Mouse (Mus musculus) retina, postnatal 7 days (tissue): ENCODE data around the gene Fignl2.

Experiments used
- DNase-seq: peaks from one replicate; pipeline ENCODE4 v3.0.0-alpha.2; 2012; ENCODE audit warnings: low read depth, low spot score

Fignl2 gene

DNA sequence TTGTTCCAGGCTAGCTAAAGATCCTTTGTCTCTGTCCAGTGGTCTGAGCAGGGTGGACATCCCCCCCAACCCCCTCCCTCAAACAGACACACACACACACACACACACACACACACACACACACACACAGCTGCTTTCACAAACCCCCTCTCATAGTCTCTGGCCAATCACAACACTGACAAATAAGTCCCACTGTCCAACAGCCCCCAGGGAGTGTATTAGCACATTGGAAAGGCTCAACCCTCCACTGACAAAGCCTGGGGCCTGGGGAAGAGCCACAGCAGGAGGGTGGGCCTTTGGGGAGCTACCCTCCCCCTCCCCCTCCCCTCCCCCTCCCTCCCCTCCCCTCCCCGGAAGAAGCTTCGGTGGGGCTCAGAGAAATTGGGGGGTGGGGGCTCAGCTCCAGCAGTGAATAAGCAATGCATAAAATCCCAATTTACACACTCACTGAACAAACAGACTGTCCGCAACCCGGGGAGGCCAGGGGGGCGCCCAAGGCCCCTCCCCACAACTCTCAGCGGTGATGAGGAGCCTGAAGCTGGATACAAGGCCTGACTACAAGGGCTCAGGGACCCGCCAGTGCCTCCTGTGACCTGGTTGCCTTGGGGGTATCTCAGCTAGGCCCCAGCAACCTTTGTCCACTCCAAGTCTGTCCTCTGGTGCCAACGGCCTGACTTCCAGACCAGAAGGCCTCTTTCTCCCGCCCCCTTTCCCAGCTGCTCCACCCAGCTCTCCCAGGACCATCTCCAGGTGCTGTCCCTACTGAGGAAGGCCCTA, 11.3 kb downstream of the Fignl2 start:
- no peak for DNase-seq

DNA sequence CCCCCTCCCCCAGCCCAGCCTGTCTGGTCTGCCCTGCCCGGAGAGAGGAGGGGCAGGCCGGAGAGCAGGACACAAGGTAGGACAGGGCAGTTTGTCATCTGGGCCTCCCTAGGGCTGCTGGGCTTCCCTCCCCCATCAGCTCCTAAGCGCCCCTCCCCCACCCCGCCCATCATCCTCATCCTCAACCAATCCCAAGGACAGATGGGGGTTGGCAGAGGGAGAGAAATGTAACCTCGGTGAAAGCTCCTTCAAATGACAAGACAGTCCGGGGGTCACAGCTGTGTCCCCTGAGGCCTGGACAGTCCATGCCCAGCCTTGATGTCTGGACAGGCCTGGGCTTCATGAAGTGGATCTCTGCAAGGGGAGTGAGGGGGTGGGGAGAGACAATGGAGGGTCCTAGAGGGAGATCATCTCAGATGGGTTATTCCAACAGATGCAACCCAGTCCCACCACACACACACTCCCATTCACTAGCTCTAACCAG, 12.0 kb downstream of the Fignl2 start:
- no peak for DNase-seq

DNA sequence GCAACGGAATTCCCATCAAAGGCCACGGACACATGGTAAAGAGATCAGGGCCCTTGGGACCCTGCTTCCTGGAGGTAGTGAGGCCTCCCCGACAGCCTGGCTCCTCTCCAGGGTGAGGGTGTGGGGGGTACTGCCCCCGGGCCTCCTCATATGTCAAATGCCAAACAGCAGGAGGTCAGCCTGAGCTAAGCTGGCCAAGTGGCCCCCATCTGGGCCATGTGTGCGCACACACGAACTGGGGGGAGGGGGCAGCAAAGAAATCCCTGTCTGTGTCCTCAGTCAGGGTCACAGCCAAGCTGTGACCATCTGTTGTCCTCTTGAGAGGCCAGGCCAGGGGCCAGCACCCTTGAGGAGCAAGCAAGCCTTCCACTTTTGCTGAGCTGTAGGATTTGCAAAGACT, 13.3 kb downstream of the Fignl2 start:
- DNase-seq: peak; percentile 76

DNA sequence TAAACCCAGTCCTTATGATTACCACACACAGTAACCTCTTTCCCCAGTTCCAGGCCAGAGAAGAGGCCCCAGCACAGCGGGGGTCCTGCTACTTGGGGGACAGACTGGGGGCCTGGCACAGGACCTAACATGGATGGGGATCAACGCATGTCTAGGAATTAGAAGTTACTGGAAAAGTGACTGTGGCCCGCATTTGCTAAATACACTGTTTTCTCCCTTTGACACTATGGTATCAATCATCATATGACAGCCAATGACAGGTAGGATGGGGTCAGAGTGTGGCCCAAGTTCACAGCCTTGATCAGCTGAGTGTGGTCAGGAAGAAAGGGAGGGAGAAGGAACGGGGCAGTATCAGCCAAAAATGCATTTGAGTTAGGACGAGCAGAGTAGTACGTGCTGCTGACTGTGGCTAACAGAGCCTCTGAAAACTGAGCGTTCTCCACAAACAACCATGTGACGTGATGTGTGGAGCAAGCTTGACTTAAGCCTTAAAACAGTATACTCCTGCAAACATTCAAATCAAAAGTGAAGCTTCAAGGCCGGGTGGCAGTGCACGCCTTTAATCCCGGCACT, 18.0 kb downstream of the Fignl2 start:
- no peak for DNase-seq

DNA sequence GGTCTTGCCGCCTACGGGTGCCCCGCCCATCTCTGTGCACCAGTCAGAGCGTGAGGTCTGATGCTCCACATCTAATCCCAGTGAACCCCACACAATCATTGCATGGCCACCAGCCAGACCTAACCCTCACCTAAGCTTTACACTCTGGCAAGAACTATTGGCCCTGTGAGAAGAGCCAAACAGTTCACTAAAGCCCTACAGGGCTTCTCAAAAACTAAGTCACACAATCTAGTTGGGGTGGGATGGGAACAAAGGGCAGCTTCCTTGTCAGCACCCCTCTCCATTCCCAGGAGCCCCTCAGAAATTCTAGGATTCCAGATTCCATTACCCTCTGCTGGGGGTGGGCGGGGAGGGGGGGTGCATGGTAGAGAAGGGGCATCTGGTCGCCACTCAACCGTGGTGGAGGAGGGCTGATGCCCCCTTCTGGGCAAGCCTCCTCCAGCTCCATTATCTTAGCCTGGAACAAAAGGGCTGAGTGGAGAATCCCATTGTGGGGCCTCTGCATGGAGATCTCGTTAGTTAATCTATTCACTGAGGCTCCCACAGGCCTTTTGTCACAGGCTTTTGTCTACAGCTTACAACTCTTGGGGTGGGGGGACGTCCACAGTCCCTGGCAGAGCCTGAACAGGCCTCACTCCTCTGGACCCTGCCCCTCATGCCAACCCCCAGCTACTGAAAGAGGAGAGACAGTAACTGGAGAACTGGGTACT, 18.6 kb downstream of the Fignl2 start:
- no peak for DNase-seq

DNA sequence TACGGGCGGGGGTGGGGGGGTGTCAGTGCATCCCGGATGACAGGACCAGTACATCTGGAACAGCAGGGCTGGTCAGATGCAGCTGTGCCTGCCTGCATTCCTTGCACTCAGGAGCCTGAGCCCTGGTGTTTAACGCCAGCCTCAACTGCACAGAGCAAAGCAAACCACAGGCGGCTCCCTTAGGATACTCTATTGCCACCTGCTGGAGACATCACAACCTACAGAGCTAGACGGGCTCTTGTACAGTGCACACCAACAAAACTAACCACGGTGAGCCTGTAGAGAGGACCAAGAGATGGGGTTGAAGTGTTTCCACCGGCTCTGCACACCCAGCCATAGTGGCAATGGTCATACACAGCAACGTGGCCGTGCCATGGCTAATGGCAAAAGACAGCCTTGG, 22.1 kb downstream of the Fignl2 start:
- DNase-seq: no peak

DNA sequence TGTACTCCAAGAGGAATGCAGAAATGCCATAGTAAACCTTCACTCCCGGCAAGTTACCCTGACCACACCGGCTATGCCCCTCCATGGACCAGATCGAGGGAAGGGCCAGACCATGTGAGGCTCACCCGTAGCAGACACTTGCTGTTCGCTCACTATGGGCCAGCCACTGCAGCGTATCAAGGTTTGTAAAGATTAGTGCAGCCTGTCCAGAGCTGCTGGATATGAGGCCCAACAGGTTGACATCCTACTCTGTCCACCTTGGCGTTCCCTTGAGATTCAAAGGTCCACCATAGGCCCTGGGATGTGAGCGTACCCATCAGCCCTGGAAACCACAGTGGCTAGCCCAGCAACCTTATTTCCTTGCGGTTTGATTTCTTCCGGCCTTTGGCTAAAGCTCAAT, 23.8 kb downstream of the Fignl2 start:
- no peak for DNase-seq

DNA sequence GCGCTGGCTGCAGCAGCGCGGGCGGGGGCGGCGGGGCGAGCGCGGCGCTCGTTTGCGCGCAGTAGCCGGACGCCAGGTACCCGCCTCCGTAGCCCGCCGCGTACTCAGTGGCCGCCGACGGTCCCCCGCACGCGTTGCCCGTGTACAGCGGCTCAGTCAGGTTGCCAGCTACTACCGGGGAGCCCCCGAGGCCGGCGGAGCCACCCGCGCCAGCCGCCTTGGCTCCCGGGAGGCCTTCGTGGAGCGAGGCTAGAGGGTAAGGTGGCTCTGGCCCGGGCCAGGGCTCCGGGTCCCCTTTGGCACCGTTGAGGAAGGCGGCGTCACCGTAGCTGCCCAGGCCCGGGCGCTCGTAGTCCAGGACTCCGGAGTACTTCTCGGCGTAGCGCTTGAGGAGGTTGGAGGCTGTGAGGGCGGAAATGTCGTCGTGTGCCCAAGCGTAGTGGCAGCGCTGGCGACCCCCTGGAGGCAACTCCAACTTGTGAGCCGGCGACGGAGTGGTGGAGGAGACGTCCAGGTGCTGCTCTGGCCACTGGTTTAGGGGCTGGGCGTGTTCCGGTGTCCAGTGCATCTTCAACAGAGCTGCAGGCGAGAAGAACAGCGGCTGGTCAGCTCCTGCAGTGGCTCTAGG, 24.4 kb downstream of the Fignl2 start:
- DNase-seq: no peak

DNA sequence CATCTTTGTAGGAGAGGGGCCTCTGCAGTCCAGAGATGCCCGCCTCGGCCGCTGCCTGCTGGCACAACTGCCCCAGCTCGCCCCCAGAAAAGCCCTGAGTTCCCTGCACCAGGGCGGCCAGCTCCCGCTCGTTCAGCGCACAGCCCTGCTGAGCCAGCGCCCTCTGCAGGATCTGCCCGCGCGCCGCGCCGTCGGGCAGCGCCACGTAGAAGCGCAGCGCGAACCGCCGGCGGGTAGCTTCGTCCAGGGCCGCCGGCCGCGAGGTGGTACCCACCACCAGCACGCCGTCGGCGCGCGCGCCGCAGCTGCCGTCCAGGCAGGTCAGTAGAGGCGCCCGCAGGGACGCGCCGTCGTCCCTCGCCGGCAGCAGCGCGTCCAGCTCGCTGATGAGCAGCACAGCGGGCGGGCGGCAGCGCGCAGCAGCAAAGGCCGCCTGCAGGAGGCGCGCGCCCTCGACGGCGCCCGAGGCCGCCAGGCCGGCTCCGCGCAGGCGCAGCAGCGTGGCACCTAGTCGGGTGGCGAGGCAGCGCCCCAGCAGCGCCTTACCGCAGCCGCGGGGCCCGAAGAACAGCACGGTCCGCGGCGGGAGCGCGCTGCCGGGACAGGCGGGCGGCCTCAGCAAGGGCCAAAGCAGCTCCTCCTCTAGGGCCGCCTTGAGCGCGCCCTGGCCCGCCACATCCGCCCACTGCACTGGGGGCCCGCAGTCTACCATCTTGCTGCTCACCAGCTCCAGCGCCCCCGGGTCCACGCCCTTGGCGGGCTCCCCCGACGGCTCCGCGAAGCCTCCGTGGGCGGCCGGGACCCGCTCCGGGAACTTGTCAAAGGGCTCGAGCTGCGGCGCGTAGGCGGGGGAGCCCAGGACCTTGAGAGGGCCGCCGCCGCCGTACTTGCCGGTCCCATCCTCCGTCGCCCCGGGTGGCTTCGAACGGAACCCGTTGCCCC, 25.5 kb downstream of the Fignl2 start:
- no peak for DNase-seq

DNA sequence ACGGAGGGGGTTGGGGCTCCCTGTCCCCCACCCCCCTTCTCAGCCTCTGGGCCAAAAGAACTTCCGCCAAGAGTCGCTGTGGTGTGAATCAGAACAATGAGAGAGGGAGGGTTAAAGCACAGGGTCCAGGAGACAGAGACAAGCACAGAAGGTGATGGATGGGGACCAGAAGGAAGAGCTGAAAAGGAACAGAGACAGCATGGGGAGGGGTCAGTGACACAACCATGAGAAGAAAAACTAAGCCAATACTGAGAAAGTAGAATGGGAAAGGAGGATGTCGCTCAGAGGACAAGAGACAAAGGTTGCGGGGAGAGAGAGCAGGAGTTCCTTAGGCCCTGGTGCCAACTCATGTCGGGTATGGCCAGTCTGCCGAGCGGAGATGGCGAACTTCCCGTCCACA, 26.5 kb downstream of the Fignl2 start:
- no peak for DNase-seq

DNA sequence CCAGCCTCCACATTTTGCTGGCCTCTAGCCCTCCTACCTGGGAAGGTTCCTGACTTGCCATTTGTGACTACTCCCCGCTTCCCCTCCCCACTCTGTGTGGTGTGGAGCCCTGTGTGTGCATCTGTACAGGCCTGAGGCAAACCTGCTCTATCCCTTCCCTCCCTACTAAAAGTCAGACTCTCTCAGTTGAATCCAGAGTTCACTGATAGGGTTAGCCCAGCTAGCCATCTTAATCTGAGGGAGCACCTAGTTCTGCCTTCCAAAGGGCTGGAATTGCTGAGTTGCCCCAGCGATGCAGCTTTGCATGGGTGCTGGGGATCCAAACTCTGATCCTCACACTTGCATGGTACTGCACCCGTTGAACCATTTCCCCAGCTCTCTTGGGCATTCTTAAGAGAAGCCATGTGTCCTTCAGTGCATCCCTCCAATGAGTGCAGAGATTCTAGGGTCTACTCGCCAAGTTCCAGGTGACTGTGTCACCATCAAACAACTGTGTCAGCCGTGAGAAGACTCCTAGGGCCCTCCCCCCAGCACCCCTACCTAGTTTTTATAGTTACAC, 29.9 kb downstream of the Fignl2 start:
- DNase-seq: no peak

DNA sequence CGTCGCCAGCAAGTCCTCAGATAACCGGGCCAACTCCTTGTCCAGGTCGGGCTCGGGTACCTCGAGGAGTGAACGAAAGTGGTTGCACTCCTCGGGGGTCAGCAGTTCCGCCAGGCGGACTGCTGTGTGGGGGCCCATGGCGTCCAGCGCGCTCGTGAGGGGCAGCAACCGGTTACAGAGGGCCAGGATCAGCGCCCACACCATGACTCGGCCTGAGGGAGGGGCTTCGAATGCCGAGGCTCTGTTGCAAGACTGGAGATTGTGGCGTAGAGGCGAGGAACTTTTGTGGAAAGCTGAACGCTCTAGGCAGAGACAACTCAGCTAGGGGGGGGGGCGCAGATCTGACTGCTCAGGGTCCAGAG, 31.2 kb downstream of the Fignl2 start, which contains the start of gene Gm47841:
TSS of gene Gm47841 (minus strand) at position 204 of the 362 bp plus-strand sequence.
- no peak for DNase-seq

DNA sequence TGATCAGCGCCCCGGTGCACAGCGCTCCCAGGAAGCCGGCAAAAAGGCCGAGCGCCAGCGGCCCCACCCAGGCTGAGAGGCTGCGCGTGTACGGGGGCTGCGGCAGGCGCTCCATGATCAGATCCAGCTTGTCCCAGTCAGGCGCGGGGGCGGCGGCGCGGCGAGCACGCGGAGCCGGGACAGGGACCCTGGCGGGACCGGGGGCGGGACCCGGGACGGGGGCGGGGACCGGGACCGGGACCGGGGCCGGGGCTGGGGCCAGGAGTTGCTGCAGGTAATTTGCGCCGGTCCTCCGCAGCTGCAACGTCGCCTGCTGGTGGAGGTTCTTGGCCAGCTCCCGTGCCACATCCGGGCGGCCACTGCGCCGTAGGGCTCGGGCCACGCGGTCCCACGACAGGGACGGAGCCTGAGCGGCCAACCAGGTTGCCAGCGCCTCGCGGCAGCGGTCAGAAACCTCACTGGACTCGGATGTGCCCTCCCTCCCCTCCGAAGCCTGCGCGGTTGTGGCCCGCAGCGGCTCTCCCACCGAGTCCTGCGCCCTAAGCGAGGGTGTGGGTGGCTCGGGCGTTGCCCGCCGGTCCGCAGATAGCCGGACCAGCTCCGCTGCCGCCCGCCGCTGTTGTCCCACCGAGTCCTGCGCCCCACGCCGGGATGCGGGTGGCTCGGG, 31.7 kb downstream of the Fignl2 start:
- no peak for DNase-seq

DNA sequence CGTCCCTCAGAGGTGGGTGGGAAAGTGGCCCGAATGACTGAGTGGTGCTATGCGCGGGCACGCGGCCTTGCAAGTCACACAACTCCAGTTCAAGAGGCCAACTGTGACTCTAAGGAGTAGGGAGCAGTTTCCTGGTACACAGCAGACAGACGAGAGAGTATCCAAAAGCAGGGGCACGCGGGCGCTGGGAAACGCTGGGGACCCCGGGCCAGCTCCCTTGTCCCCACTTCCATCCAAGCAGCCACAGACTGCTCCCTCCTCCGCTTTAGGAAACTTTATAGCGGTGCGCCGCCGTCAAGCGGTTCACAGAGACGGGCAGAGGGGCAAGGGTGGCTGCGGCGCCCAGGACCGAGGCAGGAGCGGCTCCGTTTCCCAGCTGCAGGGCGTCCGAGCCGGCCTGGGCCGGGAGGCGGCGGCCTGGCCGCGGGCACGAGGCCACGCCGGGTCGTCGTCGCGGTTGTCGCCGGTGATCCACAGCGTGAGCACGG, 32.3 kb downstream of the Fignl2 start:
- no peak for DNase-seq

DNA sequence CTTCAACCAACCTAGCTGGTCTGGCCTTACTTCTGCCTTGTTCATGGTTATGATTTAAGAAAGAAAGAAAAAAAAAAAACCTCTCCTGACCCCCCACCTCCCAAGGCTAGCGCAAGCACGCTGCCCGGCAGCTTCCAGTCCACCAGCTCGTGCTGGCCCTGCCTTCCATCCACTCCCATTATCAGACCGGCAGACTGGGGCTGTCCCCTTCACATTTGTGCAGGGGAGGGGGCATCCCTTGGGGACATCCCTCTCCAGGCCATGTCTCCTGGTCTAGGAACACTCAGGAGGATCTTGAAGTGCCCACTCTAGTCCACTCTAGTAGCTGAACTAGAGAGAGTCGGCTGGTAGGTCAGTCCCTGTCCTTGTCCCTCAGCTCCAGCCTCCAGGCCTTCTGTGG, 33.8 kb downstream of the Fignl2 start:
- no peak for DNase-seq

DNA sequence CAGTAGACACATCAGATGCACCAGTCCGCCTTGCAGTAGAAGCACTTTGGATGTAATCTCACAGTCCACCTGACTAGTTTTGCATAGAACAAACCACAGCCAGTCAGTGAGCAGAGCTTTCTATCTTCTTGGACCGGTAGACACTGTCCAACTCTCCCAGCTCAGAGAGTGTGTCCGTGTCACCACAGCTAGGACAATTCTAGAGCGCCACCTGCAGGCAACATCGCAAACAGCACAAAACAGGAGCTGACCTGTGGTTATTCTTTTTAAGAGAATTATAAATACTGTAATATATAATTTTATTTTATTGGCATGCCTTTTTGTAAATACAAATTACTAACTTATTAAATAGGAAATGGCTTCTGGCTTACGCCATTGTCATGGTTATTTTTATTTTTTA, 35.8 kb downstream of the Fignl2 start:
- no peak for DNase-seq

DNA sequence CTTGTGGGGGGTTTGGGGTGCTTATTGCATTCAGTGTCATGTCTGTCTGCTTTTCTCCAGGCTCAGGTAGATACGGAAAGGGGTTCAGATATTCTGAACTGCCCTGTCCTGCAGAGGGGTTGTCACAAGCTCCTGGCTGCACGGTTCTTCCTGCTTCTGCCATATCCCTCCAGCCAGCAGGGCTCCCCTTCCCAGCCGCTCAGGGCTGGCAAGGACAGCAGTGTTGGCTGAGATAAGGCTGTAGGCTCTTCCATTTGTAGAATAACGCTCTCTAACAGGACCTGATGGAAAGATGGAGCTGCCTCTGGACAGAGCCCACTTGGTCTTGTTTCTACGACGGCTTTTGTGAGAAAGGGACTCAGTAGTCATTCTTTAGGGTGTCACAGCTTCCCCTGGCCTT, 36.4 kb downstream of the Fignl2 start:
- no peak for DNase-seq

DNA sequence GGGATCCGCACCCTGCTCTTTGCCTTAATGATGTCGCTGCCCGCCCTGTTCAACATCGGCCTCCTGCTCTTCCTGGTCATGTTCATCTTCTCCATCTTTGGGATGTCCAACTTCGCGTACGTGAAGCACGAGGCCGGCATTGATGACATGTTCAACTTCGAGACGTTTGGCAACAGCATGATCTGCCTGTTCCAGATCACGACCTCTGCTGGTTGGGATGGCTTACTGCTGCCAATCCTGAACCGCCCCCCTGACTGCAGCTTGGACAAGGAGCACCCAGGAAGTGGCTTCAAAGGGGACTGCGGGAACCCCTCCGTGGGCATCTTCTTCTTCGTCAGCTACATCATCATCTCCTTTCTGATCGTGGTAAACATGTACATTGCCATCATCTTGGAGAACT, 38.7 kb downstream of the Fignl2 start:
- DNase-seq: no peak

DNA sequence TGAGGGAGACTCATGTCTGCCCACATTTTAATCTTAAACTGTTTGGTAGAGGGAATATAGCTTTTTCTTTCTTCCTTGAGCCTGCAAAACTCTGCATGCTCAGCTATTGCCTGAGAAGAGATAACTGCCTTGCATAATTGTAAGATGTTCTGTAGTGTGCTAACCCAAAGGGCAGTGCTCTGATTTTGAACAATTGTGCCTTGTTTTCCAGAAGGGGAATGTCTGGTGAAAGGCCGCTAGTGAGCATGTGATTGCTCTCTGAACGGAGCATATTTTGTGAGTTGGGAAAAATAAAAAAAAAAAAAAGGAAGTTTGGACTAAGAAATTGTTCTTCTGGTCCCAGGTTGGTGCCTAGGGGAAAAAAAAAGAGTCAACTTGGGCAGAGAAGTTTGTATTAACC, 49.4 kb downstream of the Fignl2 start:
- no peak for DNase-seq

DNA sequence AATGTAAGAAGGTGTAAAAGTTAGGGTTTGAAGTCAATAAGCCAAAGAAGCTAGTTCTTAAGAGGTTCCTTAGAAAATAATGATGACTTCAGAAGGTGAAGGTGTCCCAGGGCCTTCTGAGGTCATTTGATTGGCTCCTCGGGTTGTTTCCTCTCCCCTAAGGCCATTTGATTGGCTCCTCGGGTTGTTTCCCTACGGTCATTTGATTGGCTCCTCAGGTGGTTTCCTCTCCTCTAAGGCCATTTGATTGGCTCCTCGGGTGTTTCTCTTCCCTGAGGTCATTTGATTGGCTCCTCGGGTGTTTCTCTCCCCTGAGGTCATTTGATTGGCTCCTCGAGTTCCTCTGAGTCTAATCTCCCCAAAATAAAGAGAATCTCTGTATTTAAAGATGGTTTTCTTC, 67.0 kb downstream of the Fignl2 start:
- DNase-seq: no peak
